Mouse (Mus musculus) cortical plate, adult 2 months (tissue): ENCODE measurements around the gene Lamc2.

Experiments used
- CTCF ChIP-seq: fragments of 200-500 bp; IDR thresholded peaks from 2 replicates; pipeline ENCODE4 v1.5.1; 2011; ENCODE audit warnings: mild to moderate bottlenecking, control low read depth, low read length; ENCODE audit not compliant: insufficient read depth; ENCODE audit errors: extremely low read depth
- POLR2A ChIP-seq: fragments of 200-500 bp; IDR thresholded peaks from 2 replicates; pipeline ENCODE4 v1.6.1; 2011; ENCODE audit warnings: mild to moderate bottlenecking, low read length, control low read depth; ENCODE audit not compliant: insufficient read depth; ENCODE audit errors: extremely low read depth

GRCm38 (mm10) chr1:153136647-153137046 lies 49.6 kb downstream of the Lamc2 start:
- TF ChIP-seq CTCF (no peak), POLR2A (no peak)
